Mouse (Mus musculus) frontal cortex, postnatal 36 days (tissue): ENCODE data around the gene Ttll12.

Experiments used
- DNase-seq, 2 experiments: peaks; one replicate each; pipeline ENCODE4 v3.0.0; 2022; ENCODE audit warnings: low spot score in 2 of 2

Ttll12 gene

GRCm38 (mm10) chr15:83563327-83563856 lies 31.6 kb downstream of the Ttll12 start, which contains the start of the genes Tspo and Mcat:
Tspo (plus strand) TSS chr15:83563592.
Mcat (minus strand) TSS chr15:83563787.
- no peak for DNase-seq

GRCm38 (mm10) chr15:83562626-83563270 lies 32.2 kb downstream of the Ttll12 start:
- peak; percentile 47 to 65 for DNase-seq

- DNase-seq, result no peak
Observed at GRCm38 (mm10) chr15:83560941-83561477, 33.9 kb downstream of the Ttll12 start.

GRCm38 (mm10) chr15:83555161-83555974 lies 39.6 kb downstream of the Ttll12 start:
- DNase-seq, result peak; percentile 84 to 89

GRCm38 (mm10) chr15:83553831-83554230 lies 41.1 kb downstream of the Ttll12 start:
- no peak for DNase-seq

GRCm38 (mm10) chr15:83550137-83550536 lies 44.8 kb downstream of the Ttll12 start:
- no peak for DNase-seq

- no peak for DNase-seq
Observed at GRCm38 (mm10) chr15:83547144-83547543, 47.8 kb downstream of the Ttll12 start.

- no peak for DNase-seq
Observed at GRCm38 (mm10) chr15:83546029-83546428, 48.9 kb downstream of the Ttll12 start.

- no peak for DNase-seq
Observed at GRCm38 (mm10) chr15:83541647-83542287, 53.2 kb downstream of the Ttll12 start.

- DNase-seq, result no peak
Observed at GRCm38 (mm10) chr15:83539905-83540304, 55.1 kb downstream of the Ttll12 start.

GRCm38 (mm10) chr15:83538855-83539254 lies 56.1 kb downstream of the Ttll12 start:
- no peak for DNase-seq

- no peak for DNase-seq
Observed at GRCm38 (mm10) chr15:83535890-83536231, 59.1 kb downstream of the Ttll12 start.

GRCm38 (mm10) chr15:83534960-83535889 lies 59.7 kb downstream of the Ttll12 start:
- DNase-seq, result no peak

GRCm38 (mm10) chr15:83532606-83533005 lies 62.4 kb downstream of the Ttll12 start:
- DNase-seq, result no peak

- DNase-seq, result no peak
Observed at GRCm38 (mm10) chr15:83531961-83532469, 62.9 kb downstream of the Ttll12 start.

- no peak for DNase-seq
Observed at GRCm38 (mm10) chr15:83530688-83531087, 64.3 kb downstream of the Ttll12 start.

- DNase-seq, result no peak
Observed at GRCm38 (mm10) chr15:83530233-83530632, 64.7 kb downstream of the Ttll12 start.

GRCm38 (mm10) chr15:83529765-83530164 lies 65.2 kb downstream of the Ttll12 start:
- DNase-seq, result no peak

GRCm38 (mm10) chr15:83528892-83529291 lies 66.1 kb downstream of the Ttll12 start:
- no peak for DNase-seq

GRCm38 (mm10) chr15:83527747-83528146 lies 67.2 kb downstream of the Ttll12 start:
- no peak for DNase-seq

GRCm38 (mm10) chr15:83527092-83527437 lies 67.9 kb downstream of the Ttll12 start:
- DNase-seq, result no peak
